Mouse (Mus musculus) megakaryocyte, embryonic 14.5 days (primary cell): ENCODE results near the gene Prdm11.

Source experiments
- FLI1 ChIP-seq: IDR thresholded peaks from 2 replicates; pipeline ENCODE4 v1.6.1; 2012; ENCODE audit warnings: low read length, inconsistent platforms, mixed read lengths
- GATA1 ChIP-seq: IDR thresholded peaks from 3 replicates; pipeline ENCODE4 v1.6.1; 2012; ENCODE audit warnings: mixed read lengths, low read length, inconsistent platforms, borderline replicate concordance

- no peak for TF ChIP-seq FLI1
- no peak for TF ChIP-seq GATA1
These were observed at the start of gene Prdm11 for GRCm38 (mm10) chr2:93045818-93046508.
